Mouse (Mus musculus): ENCODE data around the gene Dnajb14. TPM values are rescaled to one million over a fixed set of nuclear protein-coding genes. Genes with fewer than 3 reads are reported as not detected.

The Dnajb14 gene
- polyA plus RNA-seq, 1 experiment from 2014 or later, result 9.2 TPM

- no peaks in the 10 kb centered on the region for H3K36me3 ChIP-seq (ENCODE audit: control insufficient read depth, insufficient read depth, low read length)
- ATAC-seq (ENCODE audit: low FRiP score) (peak; percentile 91), DNase-seq (ENCODE audit: low spot score) (peak; percentile 87)
- H3K4me1 ChIP-seq (replicated peaks; ENCODE audit: control insufficient read depth, insufficient read depth, low read length), result no peaks in the 10 kb centered on the region; the same call in 1 of the 2 replicates
- under 1% methylated on average over 46 of the region's 47 CpGs for WGBS
- peak within 1 kb of the TSS; percentile 81 for H3K9ac ChIP-seq (ENCODE audit: low read depth, low read length)
- H3K4me3 ChIP-seq (ENCODE audit: low read depth, low read length), result peak within 1 kb of the TSS; percentile 88
- no peaks in the 10 kb centered on the region for H3K9me3 ChIP-seq (ENCODE audit: control insufficient read depth, low read length)
- peak within 1 kb of the TSS; percentile 67 for H3K27ac ChIP-seq (ENCODE audit: low read depth, low read length)
- H3K27me3 ChIP-seq (ENCODE audit: control insufficient read depth, insufficient read depth, low read length), result no peaks in the 10 kb centered on the region
- peak within 1 kb of the TSS; percentile 46 for H3K4me2 ChIP-seq (replicated peaks; ENCODE audit: low read depth, low read length)
These were observed 50.9 kb downstream of the Dnajb14 start, which contains the start of gene Lamtor3 for GRCm38 (mm10) chr3:137918172-137918931. Gene Lamtor3 (plus strand): TSS chr3:137918506.

GRCm38 (mm10) chr3:137918932-137919311 lies 51.4 kb downstream of the Dnajb14 start:
- Histone ChIP-seq H3K4me3 (ENCODE audit: low read depth, low read length) (peak overlapping the region; percentile 88), H3K36me3 (ENCODE audit: control insufficient read depth, insufficient read depth, low read length) (no peaks in the 10 kb centered on the region), H3K4me2 (replicated peaks; ENCODE audit: low read depth, low read length) (peak overlapping the region; percentile 46), H3K27ac (ENCODE audit: low read depth, low read length) (peak overlapping the region; percentile 67; the same call in 1 of the 2 replicates), H3K9ac (ENCODE audit: low read depth, low read length) (peak overlapping the region; percentile 81), H3K27me3 (ENCODE audit: control insufficient read depth, insufficient read depth, low read length) (no peaks in the 10 kb centered on the region), H3K4me1 (replicated peaks; ENCODE audit: control insufficient read depth, insufficient read depth, low read length) (no peaks in the 10 kb centered on the region; the same call in 1 of the 2 replicates), H3K9me3 (ENCODE audit: control insufficient read depth, low read length) (no peaks in the 10 kb centered on the region)
- WGBS, result 16% methylated on average over 6 of the region's 6 CpGs
- DNase-seq (ENCODE audit: low spot score) (peak; percentile 4), ATAC-seq (ENCODE audit: low FRiP score) (peak; percentile 29)

GRCm38 (mm10) chr3:137919398-137919797 lies 51.9 kb downstream of the Dnajb14 start:
- Histone ChIP-seq H3K9ac (ENCODE audit: low read depth, low read length) (no peak overlapping the region; the same call in 1 of the 2 replicates), H3K4me1 (replicated peaks; ENCODE audit: control insufficient read depth, insufficient read depth, low read length) (no peaks in the 10 kb centered on the region; the same call in 1 of the 2 replicates), H3K36me3 (ENCODE audit: control insufficient read depth, insufficient read depth, low read length) (no peaks in the 10 kb centered on the region), H3K9me3 (ENCODE audit: control insufficient read depth, low read length) (no peaks in the 10 kb centered on the region), H3K4me3 (ENCODE audit: low read depth, low read length) (peak overlapping the region; percentile 88; the same call in 1 of the 2 replicates), H3K27ac (ENCODE audit: low read depth, low read length) (no peak overlapping the region), H3K4me2 (replicated peaks; ENCODE audit: low read depth, low read length) (peak overlapping the region; percentile 46; the same call in 1 of the 2 replicates), H3K27me3 (ENCODE audit: control insufficient read depth, insufficient read depth, low read length) (no peaks in the 10 kb centered on the region)
- ATAC-seq (ENCODE audit: low FRiP score) (no peak), DNase-seq (ENCODE audit: low spot score) (no peak)
- 90% methylated on average over 7 of the region's 7 CpGs for WGBS

GRCm38 (mm10) chr3:137920594-137920993 lies 53.1 kb downstream of the Dnajb14 start:
- ATAC-seq (ENCODE audit: low FRiP score), result no peak

GRCm38 (mm10) chr3:137927010-137927409 lies 59.5 kb downstream of the Dnajb14 start:
- Histone ChIP-seq H3K4me1 (replicated peaks; ENCODE audit: control insufficient read depth, insufficient read depth, low read length) (no peaks in the 10 kb centered on the region), H3K9me3 (ENCODE audit: control insufficient read depth, low read length) (no peaks in the 10 kb centered on the region), H3K27ac (ENCODE audit: low read depth, low read length) (no peak overlapping the region), H3K9ac (ENCODE audit: low read depth, low read length) (no peak overlapping the region), H3K4me2 (replicated peaks; ENCODE audit: low read depth, low read length) (no peak overlapping the region), H3K4me3 (ENCODE audit: low read depth, low read length) (no peak overlapping the region), H3K36me3 (ENCODE audit: control insufficient read depth, insufficient read depth, low read length) (0 out of 2 replicates have a peak, but pooled peaks cover 4% of the 10 kb centered on the region), H3K27me3 (ENCODE audit: control insufficient read depth, insufficient read depth, low read length) (no peaks in the 10 kb centered on the region)
- 95% methylated on average over 4 of the region's 4 CpGs for WGBS
- DNase-seq (ENCODE audit: low spot score) (no peak), ATAC-seq (ENCODE audit: low FRiP score) (no peak)

More at GRCm38 (mm10) chr3:137920594-137920993, 53.1 kb downstream of the Dnajb14 start:
- Histone ChIP-seq H3K36me3 (ENCODE audit: control insufficient read depth, insufficient read depth, low read length) (no peaks in the 10 kb centered on the region), H3K9ac (ENCODE audit: low read depth, low read length) (no peak overlapping the region), H3K27ac (ENCODE audit: low read depth, low read length) (no peak overlapping the region), H3K4me2 (replicated peaks; ENCODE audit: low read depth, low read length) (no peak overlapping the region), H3K9me3 (ENCODE audit: control insufficient read depth, low read length) (no peaks in the 10 kb centered on the region), H3K4me1 (replicated peaks; ENCODE audit: control insufficient read depth, insufficient read depth, low read length) (no peaks in the 10 kb centered on the region; the same call in 1 of the 2 replicates), H3K4me3 (ENCODE audit: low read depth, low read length) (no peak overlapping the region), H3K27me3 (ENCODE audit: control insufficient read depth, insufficient read depth, low read length) (no peaks in the 10 kb centered on the region)
- no peak for DNase-seq (ENCODE audit: low spot score)
- WGBS, result 94% methylated on average over 4 of the region's 4 CpGs

GRCm38 (mm10) chr3:137929940-137930339 lies 62.5 kb downstream of the Dnajb14 start:
- ATAC-seq (ENCODE audit: low FRiP score) (no peak), DNase-seq (ENCODE audit: low spot score) (no peak)
- Histone ChIP-seq H3K4me2 (replicated peaks; ENCODE audit: low read depth, low read length) (no peak overlapping the region), H3K36me3 (ENCODE audit: control insufficient read depth, insufficient read depth, low read length) (0 out of 2 replicates have a peak, but pooled peaks cover 4% of the 10 kb centered on the region), H3K9ac (ENCODE audit: low read depth, low read length) (no peak overlapping the region), H3K4me3 (ENCODE audit: low read depth, low read length) (no peak overlapping the region), H3K9me3 (ENCODE audit: control insufficient read depth, low read length) (no peaks in the 10 kb centered on the region), H3K27me3 (ENCODE audit: control insufficient read depth, insufficient read depth, low read length) (no peaks in the 10 kb centered on the region), H3K27ac (ENCODE audit: low read depth, low read length) (no peak overlapping the region), H3K4me1 (replicated peaks; ENCODE audit: control insufficient read depth, insufficient read depth, low read length) (no peaks in the 10 kb centered on the region)
- WGBS, result 92% methylated on average over 3 of the region's 3 CpGs

- Histone ChIP-seq H3K36me3 (ENCODE audit: control insufficient read depth, insufficient read depth, low read length) (no peaks in the 10 kb centered on the region), H3K4me1 (replicated peaks; ENCODE audit: control insufficient read depth, insufficient read depth, low read length) (no peaks in the 10 kb centered on the region), H3K4me2 (replicated peaks; ENCODE audit: low read depth, low read length) (no peak overlapping the region), H3K9me3 (ENCODE audit: control insufficient read depth, low read length) (no peaks in the 10 kb centered on the region), H3K4me3 (ENCODE audit: low read depth, low read length) (no peak overlapping the region), H3K9ac (ENCODE audit: low read depth, low read length) (no peak overlapping the region), H3K27ac (ENCODE audit: low read depth, low read length) (no peak overlapping the region), H3K27me3 (ENCODE audit: control insufficient read depth, insufficient read depth, low read length) (no peaks in the 10 kb centered on the region)
- ATAC-seq (ENCODE audit: low FRiP score) (no peak), DNase-seq (ENCODE audit: low spot score) (no peak)
- 76% methylated on average over 7 of the region's 7 CpGs for WGBS
These were observed 65.3 kb downstream of the Dnajb14 start for GRCm38 (mm10) chr3:137932748-137933147.

- DNase-seq (ENCODE audit: low spot score) (no peak), ATAC-seq (ENCODE audit: low FRiP score) (no peak)
- Histone ChIP-seq H3K4me2 (replicated peaks; ENCODE audit: low read depth, low read length) (no peak overlapping the region), H3K36me3 (ENCODE audit: control insufficient read depth, insufficient read depth, low read length) (no peaks in the 10 kb centered on the region), H3K27ac (ENCODE audit: low read depth, low read length) (no peak overlapping the region), H3K4me1 (replicated peaks; ENCODE audit: control insufficient read depth, insufficient read depth, low read length) (no peaks in the 10 kb centered on the region), H3K4me3 (ENCODE audit: low read depth, low read length) (no peak overlapping the region), H3K9ac (ENCODE audit: low read depth, low read length) (no peak overlapping the region), H3K27me3 (ENCODE audit: control insufficient read depth, insufficient read depth, low read length) (no peaks in the 10 kb centered on the region), H3K9me3 (ENCODE audit: control insufficient read depth, low read length) (no peaks in the 10 kb centered on the region)
- 83% methylated on average over 3 of the region's 3 CpGs for WGBS
These were observed 66.5 kb downstream of the Dnajb14 start for GRCm38 (mm10) chr3:137933986-137934385.

All from hindbrain, embryonic 11.5 days (tissue).